Mouse (Mus musculus) testis, postnatal 14 days (tissue): Measurements from ENCODE around the gene Cmtm5.
"Not testable (repeated sequence)": the region's sequence is repeated elsewhere in the genome, so short reads cannot be mapped to it uniquely, and the experiment has no call there.

ENCODE experiments used
- DNase-seq: peaks from one replicate; pipeline ENCODE4 v3.0.0; 2021; ENCODE audit warnings: low spot score

The Cmtm5 gene

DNA sequence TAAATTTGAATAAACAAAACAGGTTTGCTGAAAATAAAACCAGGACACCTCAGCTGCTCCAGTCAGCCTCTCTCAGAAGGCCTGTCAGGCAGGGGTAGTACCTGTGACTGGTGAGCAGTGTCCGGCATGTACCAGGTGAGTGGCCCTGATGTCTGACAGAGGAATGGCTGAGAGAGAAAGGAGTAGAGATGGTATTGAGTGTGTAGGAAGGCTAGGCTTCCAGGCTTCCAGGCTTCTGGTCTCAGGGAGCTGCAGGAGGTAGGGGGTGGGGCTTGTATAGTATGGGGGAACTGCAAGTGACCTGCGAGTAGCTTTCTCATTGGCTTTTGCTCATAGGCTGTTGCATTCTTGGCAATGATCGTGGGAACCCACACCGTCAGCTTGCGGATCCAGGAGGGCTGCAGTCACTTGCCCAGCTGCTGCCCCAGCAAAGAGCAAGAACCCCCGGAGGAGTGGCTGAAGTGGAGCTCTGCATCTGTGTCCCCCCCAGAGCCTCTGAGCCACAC is 3.4 kb upstream of the Cmtm5 start, which contains the start of gene Il25:
Il25 (plus strand) TSS at position 51 of the 506 bp plus-strand sequence.
- DNase-seq, result no peak

- DNase-seq, result no peak
Observed at GRCm38 (mm10) chr14:54936831-54937160, 735 bp downstream of the Cmtm5 start.

- DNase-seq, result no peak
Observed at GRCm38 (mm10) chr14:54937361-54938182, 1.5 kb downstream of the Cmtm5 start.

GRCm38 (mm10) chr14:54938431-54939219 is 2.6 kb downstream of the Cmtm5 start:
- no peak for DNase-seq

- DNase-seq, result peak; percentile 39
Observed at GRCm38 (mm10) chr14:54939434-54940175, 3.5 kb downstream of the Cmtm5 start.

GRCm38 (mm10) chr14:54940176-54940530 is 4.1 kb downstream of the Cmtm5 start:
- DNase-seq, result no peak

GRCm38 (mm10) chr14:54941024-54941978 is 5.2 kb downstream of the Cmtm5 start:
- DNase-seq, result no peak

- DNase-seq, result no peak
Observed at GRCm38 (mm10) chr14:54942479-54942878, 6.4 kb downstream of the Cmtm5 start.

DNA sequence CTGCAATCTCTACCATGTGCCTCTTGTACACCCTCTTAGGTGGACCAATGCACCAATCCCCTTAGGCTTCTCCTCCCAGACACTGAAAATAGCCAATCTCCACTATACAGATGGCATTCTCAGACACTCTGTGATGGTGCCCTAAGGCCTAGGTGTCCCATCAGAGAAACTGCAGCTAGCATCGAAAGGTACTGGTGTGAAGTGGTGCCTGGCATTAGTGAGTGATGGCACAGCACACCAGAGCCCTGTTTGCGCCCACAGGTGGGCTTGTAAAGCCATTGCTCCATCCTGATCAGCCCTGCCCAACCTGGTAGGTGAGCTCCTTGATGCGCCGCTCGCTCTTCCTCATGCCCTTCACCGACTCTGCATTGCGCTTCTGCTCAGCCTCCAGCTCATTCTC is 7.9 kb downstream of the Cmtm5 start:
- no peak for DNase-seq

GRCm38 (mm10) chr14:54944939-54945338 is 8.9 kb downstream of the Cmtm5 start:
- no peak for DNase-seq

DNA sequence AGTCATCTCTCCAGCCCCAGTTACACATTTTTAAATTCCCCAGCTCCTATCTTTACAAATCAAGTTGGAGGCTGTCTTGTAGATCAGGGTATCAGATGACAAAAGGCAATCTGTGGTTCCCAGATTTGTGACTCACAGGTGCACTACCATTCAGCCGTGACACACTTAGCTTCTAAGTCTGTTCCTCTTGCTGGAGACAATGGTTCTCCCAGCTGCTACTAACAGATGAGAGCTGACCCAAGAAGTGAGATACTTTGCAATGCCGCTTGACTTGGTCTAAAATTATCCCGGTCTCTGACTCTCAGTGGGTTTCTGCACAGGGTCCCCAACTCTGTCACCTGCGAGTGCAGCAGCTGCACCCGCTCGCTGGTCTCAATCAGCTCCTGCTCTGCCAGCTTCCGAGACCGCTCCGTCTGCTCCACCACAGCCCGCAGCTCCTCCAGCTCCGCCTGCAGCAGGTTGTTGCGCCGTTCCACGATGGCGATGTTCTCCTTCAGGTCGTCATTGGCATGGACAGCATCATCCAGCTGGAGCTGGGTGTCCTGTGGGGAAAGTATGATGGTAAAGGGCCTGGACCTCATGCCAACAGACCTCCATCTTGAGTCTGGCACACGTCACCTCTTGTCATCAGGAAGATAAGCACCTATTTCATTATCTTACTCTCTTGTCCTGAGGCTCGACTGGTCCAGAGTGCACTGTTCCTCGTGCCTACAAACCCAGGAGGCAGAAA is 10.1 kb downstream of the Cmtm5 start:
- DNase-seq, result no peak

DNA sequence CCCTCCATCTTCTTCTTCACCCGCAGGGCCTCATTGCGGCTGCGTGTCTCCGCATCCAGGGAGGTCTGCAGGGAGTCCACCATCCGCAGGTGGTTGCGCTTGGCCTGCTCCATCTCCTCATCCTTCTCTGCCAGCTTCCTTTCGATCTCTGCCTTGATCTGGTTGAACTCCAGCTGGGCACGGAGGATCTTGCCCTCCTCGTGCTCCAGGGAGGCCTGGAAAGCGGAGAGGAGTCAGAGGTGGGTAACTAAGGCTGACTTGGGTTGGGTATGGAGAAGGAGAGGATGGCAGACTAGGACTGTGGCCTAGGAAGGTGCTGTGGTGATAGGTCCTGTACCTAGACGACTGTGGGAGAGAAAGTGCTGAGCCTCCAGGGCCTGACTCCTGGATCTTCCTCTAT is 10.9 kb downstream of the Cmtm5 start:
- DNase-seq, result not testable (repeated sequence)

GRCm38 (mm10) chr14:54948781-54949180 is 12.7 kb downstream of the Cmtm5 start:
- no peak for DNase-seq

DNA sequence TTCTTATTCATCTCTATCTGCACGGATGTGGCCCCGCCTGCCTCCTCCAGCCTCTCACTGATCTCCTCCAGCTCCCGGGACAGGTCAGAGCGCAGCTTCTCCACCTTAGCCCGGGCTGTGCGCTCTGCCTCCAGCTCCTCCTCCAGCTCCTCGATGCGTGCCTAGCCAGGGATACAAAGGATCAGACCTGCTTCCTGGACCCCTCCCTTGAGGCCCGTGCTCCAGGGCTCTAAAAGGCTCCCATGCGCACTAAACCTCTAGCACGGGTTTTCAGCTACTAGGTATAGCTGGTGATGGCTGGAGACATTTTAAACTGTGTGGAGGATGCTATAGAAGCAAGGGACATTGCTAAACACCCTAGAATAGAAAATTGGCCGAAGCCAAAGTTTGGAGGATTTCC is 14.4 kb downstream of the Cmtm5 start:
- no peak for DNase-seq

DNA sequence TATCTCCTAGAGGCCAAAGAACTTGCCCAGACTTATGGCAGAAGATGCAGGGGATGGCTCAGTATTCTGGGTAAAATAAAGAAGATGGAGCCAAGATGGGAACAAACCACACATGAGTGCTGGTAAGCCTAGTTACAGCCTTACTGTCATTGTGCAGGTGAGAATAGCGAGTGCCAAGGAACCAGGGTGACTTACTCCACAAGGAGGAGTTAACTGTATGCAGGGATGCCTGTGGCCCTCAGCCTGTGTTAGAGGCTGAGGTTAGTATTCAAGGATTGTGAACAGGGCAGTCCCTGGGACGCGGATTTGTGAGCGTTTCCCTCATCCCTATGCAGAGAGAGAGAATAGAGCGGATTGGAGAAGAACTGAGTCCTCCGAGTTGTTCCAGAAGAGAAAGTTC is 15.5 kb downstream of the Cmtm5 start:
- DNase-seq, result no peak

DNA sequence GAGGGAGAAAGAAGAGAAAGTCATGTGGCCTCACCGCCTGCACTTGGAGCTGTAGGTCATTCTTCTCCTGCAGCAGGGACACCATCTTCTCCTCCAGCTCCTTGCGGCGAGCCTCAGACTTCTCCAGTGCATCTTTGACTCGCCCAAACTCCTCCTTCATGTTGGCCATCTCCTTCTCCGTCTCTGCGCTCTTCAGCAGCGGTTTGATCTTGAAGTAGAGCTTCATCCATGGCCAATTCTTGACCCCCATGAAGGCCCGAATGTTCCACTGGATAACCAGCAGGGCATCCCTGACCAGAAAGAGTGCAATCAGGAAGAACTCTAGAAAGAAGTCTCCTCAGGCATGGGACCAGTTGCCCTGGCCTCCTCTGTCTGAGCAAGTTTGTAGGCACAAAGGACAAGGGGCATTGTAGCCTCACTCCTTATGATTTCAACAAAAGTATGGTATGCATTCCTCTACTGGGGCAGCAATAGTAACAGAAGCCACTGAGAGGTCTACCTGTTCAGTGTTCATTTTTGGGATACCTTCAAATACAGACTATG is 17.7 kb downstream of the Cmtm5 start:
- DNase-seq, result no peak

- DNase-seq, result no peak
Observed at GRCm38 (mm10) chr14:54954474-54954873, 18.4 kb downstream of the Cmtm5 start.

DNA sequence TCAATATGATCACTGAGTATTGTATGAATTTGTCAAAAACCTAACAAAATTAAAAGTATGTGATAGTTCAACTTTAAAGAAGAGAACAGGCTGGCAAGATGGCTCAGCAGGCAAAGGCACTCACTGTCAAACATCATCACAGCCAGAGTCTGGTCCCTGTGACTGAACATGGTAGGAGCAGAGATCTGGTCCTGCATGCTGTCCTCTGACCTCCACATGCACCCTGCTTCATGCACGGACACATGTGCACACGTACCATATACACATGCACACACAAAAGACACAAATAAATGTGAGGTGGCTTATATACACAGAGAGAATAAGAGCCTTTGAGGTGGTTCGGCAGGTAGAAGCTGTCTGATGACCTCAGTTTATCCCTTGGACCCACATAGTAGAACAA is 19.4 kb downstream of the Cmtm5 start:
- DNase-seq, result no peak

- DNase-seq, result no peak
Observed at GRCm38 (mm10) chr14:54956533-54956932, 20.5 kb downstream of the Cmtm5 start.

DNA sequence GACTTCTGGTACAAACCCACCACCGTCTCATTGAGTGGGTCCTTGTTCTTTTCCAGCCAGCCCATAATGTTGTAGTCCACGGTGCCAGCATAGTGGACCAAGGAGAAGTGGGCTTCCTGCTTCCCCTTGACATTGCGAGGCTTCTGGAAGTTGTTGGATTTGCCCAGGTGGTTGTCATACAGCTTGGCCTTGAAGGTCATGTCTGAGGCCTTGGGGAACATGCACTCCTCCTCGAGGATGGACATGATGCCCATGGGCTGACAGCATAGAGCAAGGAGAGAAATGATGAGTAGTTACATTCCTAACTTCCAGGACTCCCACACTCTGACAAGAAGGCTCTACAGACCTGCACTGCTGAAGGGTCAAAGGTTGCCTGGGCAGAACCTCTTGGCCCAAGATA is 22.4 kb downstream of the Cmtm5 start:
- no peak for DNase-seq
